Mouse (Mus musculus) ES-Bruce4 (cell line): Measurements from ENCODE around the gene Fam114a1.

Experiments
- CTCF ChIP-seq: IDR thresholded peaks from one replicate; pipeline ENCODE4 v1.8.1; 2011; ENCODE audit warnings: low read depth, low read length
- EP300 ChIP-seq: IDR thresholded peaks from 2 replicates; pipeline ENCODE4 v1.6.1; 2011; ENCODE audit warnings: low read depth, low read length; ENCODE audit not compliant: insufficient read depth
- POLR2A ChIP-seq: IDR thresholded peaks from one replicate; pipeline ENCODE4 v1.8.1; 2011; ENCODE audit warnings: low read length; ENCODE audit not compliant: insufficient read depth

DNA sequence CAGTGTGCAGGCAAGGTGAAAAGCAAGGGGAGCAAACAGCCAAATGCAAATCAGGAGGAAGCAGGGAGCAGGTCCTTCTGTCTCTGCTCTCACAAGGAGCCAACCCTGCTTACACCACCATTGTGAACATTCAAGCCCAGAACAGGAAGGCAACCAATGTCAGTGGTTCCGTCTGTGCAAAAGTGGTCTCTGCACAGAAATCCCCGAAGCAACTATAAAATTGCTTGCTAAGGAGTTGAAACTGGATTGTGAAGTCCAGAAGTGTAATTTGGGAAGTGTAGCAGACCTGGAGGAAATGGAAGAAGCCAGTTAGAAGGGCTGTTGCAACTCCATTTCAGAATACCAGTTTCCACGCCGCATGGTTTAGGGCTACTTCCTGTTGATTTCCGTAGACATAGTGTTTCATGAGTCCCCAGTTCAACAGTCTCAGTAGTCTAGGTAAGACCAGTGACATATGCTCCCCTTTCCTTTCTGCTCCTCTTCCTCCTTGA, 46.9 kb upstream of the Fam114a1 start:
- TF ChIP-seq CTCF = no peak
- TF ChIP-seq EP300 = no peak
- no peak for TF ChIP-seq POLR2A
